Mouse (Mus musculus) cerebellum, adult 18-20 months (tissue): ENCODE measurements at regions not wholly inside any gene's neighbourhood (a gene's known extent, or its start where the extent isn't known, plus 50 kb on each side); places are given as distances from the start of the nearest gene placed in this dataset.

ENCODE experiments used
- DNase-seq, 2 experiments: peaks; one replicate each; pipeline ENCODE4 v3.0.0; 2021

DNA sequence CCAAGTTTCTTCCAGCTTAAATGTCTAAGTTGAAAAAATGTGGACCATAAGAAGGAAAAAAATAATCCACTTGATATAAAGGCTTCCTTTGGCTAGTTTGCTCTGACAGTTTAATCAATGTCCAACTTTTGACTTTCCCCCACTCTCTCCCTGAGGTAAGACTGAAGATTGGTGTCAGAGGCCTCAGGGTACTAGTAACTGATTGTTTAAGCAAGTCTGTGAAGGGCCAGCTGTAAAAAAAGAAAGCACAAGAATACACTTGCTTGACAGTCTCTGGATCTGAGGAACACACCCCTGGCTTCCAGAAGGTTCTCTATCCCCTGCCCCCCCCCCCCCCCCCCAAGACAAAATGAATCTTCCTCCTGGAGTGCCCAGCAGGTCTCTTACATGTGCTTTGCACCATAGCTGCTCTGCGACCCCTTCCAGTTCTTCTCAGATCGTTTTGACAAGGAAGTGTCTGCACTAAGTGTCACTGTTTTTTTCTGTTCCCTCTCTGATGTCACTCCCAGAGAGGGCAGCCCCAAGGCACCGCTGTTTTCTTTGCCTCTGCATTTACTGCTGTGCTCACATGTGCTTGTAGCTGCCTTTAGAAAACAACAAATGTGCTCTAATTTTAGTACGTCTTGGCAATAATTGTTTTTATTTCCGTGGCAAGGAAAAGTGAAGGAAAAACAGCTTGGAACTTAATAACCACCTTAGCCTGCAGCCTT lies 462.1 kb upstream of the Nr2f2 start:
- no peak for DNase-seq

- no peak for DNase-seq
These were observed 459.5 kb upstream of the Nr2f2 start for GRCm38 (mm10) chr7:70826074-70826473.

GRCm38 (mm10) chr7:70823020-70823419 lies 456.5 kb upstream of the Nr2f2 start:
- no peak for DNase-seq

- DNase-seq, result peak; percentile 8 to 30
These were observed 455.8 kb upstream of the Nr2f2 start for GRCm38 (mm10) chr7:70822310-70822821.

DNA sequence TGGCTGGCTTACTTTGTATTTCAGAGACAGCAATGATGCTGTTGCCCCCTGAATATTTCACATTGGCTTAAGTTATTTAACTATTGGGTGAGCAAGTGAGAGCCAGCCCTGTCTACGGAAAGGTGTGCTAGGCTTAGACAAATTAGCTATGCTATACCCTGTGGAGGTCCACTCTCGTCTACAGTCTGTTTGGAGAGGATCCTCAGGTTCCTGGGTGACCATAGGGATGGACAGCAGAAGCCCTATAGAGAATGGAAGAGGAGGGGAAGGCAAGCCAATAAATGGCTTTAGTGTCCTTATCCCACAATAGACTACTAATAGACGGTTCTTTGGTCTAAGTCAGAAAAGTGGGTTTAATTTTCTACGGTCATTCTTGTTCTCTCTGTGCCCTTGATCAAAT lies 455.3 kb upstream of the Nr2f2 start:
- no peak for DNase-seq

DNA sequence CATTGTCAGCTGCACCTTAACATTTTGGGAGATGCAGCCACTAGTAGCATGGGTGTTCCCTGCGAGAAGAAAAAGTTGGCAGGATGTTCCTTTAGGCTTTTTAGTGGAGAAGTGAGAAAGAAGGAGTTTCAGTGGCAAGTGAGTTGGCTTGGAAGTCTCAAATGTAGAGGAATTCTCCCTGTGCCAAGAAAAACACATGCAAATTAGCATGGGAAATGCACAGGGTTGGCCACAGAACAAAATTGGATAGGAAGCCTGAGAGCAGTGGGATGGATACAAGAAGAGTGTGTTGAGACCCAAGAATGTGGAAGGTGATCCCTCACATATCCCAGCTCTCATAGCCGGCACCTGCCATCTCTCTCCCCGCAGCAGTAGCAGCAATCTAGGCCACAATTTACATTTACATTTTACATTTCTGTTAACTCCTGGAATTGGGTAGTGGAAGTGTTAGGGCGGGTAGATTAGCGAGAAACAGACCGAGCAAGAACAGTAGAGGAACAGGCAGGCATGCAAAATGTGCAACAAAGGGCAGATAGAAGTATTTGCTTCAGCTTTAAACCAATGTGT lies 450.9 kb upstream of the Nr2f2 start:
- no peak for DNase-seq

DNA sequence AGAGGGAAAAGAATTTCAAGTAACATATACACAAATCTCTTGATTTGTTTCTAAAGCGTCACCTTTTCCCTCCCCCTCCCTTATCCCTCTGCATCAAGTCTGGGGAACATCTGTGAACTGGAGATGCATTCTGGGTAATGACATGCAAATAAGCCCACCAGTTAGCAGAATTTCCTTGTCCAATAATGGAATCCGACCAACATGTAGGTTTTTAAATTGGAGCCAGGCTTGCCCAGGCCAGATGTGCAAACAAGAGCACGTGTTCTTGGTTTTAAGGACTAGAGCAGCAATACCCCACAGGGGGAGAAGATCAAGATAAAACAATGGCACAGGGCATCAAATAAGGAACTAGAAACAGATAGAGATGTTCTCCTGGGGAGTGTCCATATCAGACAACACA lies 447.9 kb upstream of the Nr2f2 start:
- DNase-seq, result no peak

DNA sequence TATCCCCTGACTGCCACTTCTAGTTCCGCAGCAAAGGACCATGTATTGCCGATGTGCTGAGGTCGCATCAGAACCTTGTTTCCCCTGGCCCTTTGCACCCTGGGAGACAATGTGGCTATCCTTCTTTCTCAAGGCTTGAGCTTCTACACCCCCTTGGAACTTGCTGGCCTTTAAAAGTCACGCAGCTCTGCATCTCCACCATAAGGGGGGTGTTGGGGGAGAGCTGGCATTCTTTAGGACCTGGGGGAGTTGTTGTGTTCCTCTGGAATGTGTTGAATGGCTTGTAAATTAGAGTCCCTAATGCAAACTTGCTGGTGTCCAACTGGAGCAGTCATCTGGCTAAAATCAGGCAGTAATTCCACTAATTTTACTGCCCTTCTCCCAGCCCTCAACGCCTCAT lies 446.6 kb upstream of the Nr2f2 start:
- DNase-seq, result no peak

DNA sequence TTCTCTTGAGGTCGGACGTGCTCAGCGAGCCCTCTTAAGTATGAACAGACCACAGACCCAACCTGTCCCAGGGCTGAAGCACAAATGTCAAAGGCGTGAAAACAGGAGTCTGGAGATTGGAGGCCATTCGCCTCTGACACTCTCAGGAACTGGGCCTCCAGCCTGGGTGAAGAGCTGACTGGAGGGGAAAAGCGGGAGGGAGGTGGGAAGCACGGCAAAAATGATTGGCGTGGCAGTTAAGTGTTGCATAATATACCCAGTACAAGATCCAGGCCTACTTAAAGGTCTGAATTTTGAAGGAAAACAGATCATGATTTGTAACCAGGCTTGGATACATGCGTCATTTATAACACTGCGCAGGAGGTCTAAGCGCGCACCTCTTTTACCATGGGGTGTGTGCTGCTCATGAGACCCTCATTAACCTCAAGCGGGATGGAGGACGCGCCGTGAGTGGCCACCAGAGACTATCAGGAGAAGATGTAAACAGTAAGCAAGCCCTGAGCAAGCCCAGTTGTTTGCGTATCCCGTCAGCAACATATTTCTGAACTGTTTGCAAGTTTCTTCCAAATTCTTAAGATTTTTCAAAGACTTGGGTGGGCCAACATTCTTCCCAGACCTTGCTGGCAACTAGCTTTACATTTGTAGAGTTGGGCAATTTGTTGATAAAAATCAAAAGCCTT lies 444.0 kb upstream of the Nr2f2 start:
- no peak for DNase-seq

DNA sequence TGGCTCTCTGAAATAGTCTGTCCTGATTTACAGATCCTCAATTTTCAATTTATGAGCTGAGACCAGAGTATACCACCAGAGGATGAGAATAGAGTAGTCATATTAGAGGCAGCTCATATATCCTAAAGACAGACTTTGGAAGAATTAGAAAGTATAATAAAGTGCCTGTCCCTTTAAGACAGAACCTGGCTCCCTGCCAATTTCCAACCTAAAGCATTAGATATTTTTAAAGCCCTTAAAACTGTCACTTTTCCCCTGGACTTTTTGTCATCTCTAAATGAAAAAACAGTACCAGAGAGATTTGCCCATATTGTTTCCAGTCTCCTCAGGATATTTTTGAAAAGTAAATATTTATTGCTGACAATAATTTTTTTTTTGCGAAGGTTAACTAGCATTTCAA lies 437.7 kb upstream of the Nr2f2 start:
- DNase-seq, result no peak

DNA sequence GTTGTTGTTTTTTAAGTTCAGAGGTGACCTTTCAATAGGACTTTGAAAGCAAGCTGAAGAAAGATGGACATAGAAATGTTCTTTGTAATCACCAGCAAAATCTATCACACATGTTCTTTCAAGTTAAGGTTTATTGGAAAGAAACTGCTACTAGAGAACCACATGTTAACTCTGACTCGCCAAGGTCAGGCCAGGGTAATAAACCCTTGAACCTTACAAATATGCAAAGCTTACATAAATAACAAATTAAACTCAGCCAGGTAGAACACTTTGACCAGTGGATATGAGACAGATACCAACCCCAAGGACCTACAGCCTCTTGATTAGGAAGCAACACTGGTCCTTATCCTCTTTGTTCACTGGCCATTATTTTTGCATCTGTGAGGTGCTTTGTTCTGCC lies 433.4 kb upstream of the Nr2f2 start:
- DNase-seq, result no peak

GRCm38 (mm10) chr7:70799031-70799766 lies 432.7 kb upstream of the Nr2f2 start:
- no peak for DNase-seq

DNA sequence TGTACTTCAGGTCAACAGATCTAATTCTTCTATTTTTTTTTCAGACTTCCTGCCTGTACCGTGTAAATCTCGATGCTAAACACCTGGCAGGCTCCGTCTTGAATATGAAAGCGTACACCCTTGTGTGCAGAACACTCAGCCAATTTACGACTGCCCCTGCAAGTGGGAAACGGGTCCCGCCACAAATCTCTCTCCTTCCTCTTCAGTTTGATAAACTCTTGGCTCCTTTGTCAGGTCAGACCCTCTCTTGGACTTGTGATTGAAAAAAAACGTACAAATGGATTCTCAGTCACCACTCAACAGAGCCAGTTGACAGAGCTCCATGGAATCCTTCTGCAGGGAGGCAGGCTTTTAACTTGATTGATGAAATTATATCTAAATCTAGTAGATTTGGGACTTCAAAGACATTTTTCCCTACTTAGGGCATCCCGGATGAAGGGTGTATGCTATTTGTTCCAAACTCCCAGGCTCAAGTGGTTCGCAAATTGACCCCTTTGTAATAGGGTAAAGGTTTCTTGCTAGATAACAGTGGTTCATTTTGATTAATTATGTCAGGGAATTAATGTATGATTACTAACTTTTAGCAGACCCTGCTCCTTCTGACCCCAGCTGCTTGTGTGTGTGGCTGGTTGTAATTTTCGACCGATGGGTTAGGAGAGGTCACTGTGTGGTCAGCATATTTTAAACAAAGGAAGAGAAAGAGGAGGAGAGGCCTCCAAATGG lies 429.7 kb upstream of the Nr2f2 start:
- DNase-seq, result no peak

DNA sequence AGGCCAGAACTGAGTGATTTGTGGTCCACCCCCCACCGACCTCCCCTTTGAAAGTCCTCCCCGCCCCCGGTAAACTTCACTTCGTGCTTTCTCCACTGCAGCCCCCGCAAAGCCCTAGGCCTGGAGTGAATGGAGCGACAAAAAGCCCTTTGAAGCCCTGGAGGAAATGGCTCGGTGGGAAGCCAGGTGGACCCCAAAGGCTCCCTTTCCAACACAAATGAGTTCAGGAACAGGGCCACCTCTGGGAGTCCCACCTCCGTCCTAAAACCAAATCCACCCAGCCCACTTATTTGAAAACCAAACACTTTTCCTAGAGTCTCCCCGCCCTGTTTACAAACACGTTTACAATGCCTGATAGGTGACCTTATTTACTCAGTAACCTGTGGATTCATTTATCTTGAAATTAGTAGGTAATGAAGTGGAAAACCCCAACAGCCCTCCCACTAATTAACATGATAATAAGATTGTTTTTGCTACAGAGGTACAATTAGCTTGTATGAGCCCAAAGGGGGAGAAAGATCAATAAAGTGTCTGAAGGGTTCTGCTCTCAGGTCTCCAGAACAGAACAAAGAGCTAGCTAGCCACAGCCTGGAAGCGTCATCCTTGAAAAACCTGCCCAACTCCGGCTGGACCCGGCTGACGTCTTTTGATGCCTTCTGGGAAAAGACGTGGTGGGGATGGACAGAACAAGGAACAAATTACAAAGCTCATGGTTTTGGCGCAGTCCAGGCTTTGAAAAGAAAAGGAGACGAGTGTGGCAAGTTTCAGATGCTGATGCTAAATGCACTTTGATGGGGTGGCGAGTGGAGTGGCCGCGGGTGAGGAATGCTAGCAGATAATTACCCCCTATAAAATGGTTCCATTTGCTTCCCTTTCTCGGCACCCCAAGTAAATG lies 422.6 kb upstream of the Nr2f2 start:
- DNase-seq, result no peak

DNA sequence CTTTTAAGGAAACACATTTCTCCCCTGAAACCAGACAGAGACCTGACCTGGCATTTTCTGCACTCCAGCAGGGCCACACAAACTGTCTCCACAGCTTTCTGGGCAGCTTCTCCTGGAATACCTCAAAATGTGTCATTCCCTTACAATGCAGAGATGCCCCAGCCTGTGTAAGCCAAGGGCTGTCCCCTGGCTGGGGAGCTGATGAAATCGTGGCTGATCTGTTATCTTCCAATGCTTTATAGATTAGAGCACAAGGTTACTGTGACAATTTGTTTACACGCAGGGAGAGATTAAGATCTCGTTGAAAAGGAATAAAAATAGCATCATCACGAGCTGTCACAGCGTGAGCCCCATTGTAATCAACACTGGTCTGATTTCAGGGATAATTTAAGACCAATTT lies 421.4 kb upstream of the Nr2f2 start:
- no peak for DNase-seq

GRCm38 (mm10) chr7:70780742-70781332 lies 414.3 kb upstream of the Nr2f2 start:
- no peak for DNase-seq

GRCm38 (mm10) chr7:70777763-70778162 lies 411.2 kb upstream of the Nr2f2 start:
- no peak for DNase-seq

GRCm38 (mm10) chr7:70769655-70770054 lies 403.1 kb upstream of the Nr2f2 start:
- no peak for DNase-seq

DNA sequence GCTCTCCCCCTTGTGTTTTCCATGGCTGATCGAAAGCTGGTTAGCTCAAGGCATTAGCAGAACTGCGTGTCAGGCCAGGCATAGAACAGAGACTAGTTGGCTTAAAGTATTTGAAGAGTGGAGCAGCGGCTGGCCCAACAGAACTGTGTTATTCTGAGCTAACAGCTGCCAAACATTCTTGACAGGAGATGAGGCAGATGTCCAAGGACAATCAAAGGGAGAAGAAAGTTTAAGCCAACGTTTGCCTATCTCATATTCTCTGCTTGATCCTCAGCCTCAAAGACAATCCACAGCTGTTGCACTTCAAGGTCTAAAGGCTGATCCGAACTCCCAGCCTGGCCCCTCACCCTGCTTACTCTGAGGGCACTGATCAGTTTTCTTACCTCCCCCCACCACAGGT lies 401.2 kb upstream of the Nr2f2 start:
- no peak for DNase-seq

GRCm38 (mm10) chr7:70756676-70757075 lies 390.1 kb upstream of the Nr2f2 start:
- DNase-seq, result no peak

- DNase-seq, result no peak
These were observed 388.3 kb upstream of the Nr2f2 start for GRCm38 (mm10) chr7:70754826-70755225.
